Mouse (Mus musculus) forebrain, postnatal 0 days (tissue): ENCODE data around the gene Ccr4. TPM values are rescaled to one million over a fixed set of nuclear protein-coding genes. Genes with fewer than 3 reads are reported as not detected.

Experiments
- ATAC-seq: fragments of 200-750 bp; cut with Nextera tagmentation; 2 replicates; pipeline ENCODE4 v1.8.0; 2017; ENCODE audit warnings: mild to moderate bottlenecking, moderate library complexity
- DNase-seq: peaks from one replicate; pipeline ENCODE4 v3.0.0-alpha.2; 2015
- H3K27ac ChIP-seq: fragments of 300-500 bp; sonication (generic); 2 replicates; pipeline ENCODE4 v1.5.1; 2014; ENCODE audit warnings: low read depth, mild to moderate bottlenecking, antibody characterized with exemption, low read length, moderate library complexity, mixed read lengths
- H3K27me3 ChIP-seq: fragments of 300-500 bp; sonication (generic); 2 replicates; pipeline ENCODE4 v1.6.1; 2014; ENCODE audit warnings: mild to moderate bottlenecking, low read length, mixed read lengths; ENCODE audit not compliant: insufficient read depth
- H3K36me3 ChIP-seq: fragments of 300-500 bp; sonication (generic); 2 replicates; pipeline ENCODE4 v1.6.1; 2014; ENCODE audit warnings: mild to moderate bottlenecking, moderate library complexity; ENCODE audit not compliant: insufficient read depth
- H3K4me1 ChIP-seq: fragments of 300-500 bp; sonication (generic); 2 replicates; pipeline ENCODE4 v1.6.1; 2014; ENCODE audit warnings: antibody characterized with exemption; ENCODE audit not compliant: insufficient read depth
- H3K4me2 ChIP-seq: fragments of 300-500 bp; sonication (generic); 2 replicates; pipeline ENCODE4 v1.6.1; 2014; ENCODE audit warnings: low read depth, mild to moderate bottlenecking, moderate library complexity
- H3K4me3 ChIP-seq: fragments of 300-500 bp; sonication (generic); 2 replicates; pipeline ENCODE4 v1.5.1; 2014; ENCODE audit warnings: low read depth, low read length, mixed read lengths
- H3K9ac ChIP-seq: fragments of 300-500 bp; sonication (generic); 2 replicates; pipeline ENCODE4 v1.6.1; 2014; ENCODE audit warnings: mild to moderate bottlenecking
- H3K9me3 ChIP-seq: fragments of 300-500 bp; sonication (generic); 2 replicates; pipeline ENCODE4 v1.6.1; 2016; ENCODE audit warnings: low read length
- CTCF ChIP-seq: sonication (generic); IDR thresholded peaks from 2 replicates; pipeline ENCODE4 v1.5.1; 2016; ENCODE audit warnings: antibody characterized with exemption, control low read depth, low read depth
- WGBS: fragments of 180-500 bp; shearing (Covaris S2); extraction: QIAGEN DNeasy Blood & Tissue Kit; methylation state at CpG from one replicate; pipeline ENCODE4 v1.1.7; 2014; 5-methylcytosine and 5-hydroxymethylcytosine counted together
- polyA plus RNA-seq: library from polyadenylated mRNA; unstranded; fragments of >200 nt; fragmentation: Nextera tagmentation; extraction: Ambion mirVana; gene quantifications from 2 replicates; pipeline ENCODE4 v1.2.1, GENCODE M21; 2015
- total RNA-seq: library from RNA; depleted of rRNA; stranded (reverse); fragments of >200 nt; gene quantifications from 2 replicates; pipeline ENCODE4 v1.2.3, GENCODE M21; 2014

Ccr4 gene
- total and polyA plus RNA-seq, 2 experiments from 2014 or later = not detected

DNA sequence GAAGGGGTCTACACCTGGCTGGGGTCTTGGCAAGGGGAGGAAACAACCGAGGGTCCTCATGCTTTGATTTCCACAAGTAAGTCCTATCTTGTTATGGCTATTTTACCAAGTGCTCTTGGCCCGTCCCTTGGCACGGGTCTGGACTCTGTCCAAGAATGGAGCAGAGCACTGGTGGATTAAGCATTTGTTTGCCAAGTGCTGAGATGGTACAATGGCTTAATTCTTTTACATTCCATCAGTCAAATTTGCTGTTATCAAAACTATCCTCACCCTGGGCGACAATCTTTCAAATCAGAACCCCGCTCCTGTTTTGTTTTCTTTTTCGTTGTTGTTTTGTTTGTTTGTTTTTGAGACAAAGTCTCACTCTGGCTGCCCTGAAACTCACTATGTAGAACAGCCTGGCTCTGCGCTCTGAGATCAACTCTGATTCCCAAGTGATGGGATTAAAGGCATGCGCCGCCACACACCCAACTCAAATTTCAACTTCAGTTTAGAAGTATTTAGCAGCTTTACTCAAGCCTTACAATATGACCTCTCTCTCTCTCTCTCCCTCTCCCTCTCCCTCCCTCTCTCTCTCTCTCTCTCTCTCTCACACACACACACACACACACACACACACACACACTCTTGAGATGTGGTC lies 40.2 kb upstream of the Ccr4 start:
- H3K4me3 ChIP-seq = no peak overlapping the region
- TF ChIP-seq CTCF = no peak
- H3K9me3 ChIP-seq = no peaks in the 10 kb centered on the region
- H3K4me1 ChIP-seq = no peaks in the 10 kb centered on the region
- no peaks in the 10 kb centered on the region for H3K36me3 ChIP-seq
- H3K27ac ChIP-seq = no peak overlapping the region
- no peak for DNase-seq
- H3K4me2 ChIP-seq = no peak overlapping the region
- no peak for ATAC-seq
- 23% methylated on average over 9 of the region's 9 CpGs for WGBS
- H3K9ac ChIP-seq = no peak overlapping the region
- H3K27me3 ChIP-seq = peaks cover 12% of the 10 kb centered on the region

DNA sequence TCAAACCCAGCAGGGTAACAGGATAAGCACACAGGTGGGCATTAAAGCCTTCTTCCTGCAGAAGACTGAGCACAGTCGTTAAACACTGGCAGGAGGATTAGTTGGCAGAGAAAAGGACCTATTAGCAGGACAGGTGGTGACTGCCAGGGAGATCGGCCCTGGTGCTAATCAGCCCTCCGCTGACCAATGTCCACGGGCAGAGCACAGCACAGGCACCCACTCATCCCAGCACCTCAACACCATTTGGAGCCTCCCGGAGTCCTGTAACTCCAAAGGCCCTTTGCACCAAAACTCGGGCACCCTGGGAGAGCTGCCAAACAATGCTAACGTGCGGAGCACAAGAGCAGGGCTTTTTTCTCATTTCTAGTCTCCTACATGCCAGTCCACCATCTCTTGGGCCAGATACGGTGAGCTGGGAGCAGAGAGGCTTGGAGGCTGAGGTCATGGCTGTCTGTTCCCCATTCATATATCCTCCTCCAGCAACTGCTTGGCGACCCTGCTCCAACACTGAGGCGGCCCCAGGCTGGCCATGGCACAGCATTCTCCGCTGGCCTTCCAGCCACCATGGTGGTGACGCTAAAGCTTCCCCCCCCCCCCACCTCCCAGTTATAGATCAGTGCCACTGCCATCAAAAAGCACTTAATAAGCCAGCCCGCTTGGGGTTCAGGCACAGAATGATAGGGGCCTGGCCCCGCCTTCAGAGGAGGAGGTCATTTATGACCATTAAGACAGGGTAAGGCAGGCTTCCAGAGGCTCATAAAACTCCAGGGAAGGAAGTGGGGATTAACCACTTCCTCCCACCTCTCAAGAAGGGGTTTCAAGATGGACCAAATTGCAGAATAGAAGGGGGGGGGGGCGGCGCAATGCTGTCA lies 39.4 kb upstream of the Ccr4 start:
- Histone ChIP-seq H3K4me1 (no peaks in the 10 kb centered on the region), H3K4me3 (no peak overlapping the region), H3K9ac (no peak overlapping the region), H3K9me3 (no peaks in the 10 kb centered on the region), H3K27ac (no peak overlapping the region), H3K4me2 (no peak overlapping the region), H3K36me3 (no peaks in the 10 kb centered on the region), H3K27me3 (peaks cover 11% of the 10 kb centered on the region)
- WGBS = 47% methylated on average over 17 of the region's 17 CpGs
- DNase-seq (no peak), ATAC-seq (no peak)
- no peak for TF ChIP-seq CTCF

DNA sequence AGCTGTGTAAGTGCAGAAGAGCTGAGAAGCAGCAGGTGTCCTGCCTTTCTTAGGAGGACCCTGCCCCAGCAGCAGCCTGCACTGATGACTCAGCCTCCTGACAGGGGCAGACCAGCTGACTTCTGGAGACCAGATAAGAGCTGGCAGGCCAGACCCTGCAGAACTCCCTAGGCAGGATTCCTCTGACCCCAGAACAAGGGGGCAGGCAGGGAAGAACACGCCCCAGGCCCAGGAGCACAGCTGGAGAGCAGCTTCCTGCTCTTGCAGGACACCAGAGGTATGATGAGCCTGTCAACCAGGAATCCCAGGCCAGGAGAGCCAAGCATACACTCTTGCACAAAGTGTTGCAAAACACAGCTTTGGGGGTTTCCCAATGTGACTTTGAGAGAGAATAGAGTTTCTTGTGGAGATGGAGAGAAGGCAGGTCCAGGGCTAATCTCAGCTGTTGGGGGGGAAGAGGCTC lies 36.6 kb upstream of the Ccr4 start:
- Histone ChIP-seq H3K27ac (no peak overlapping the region), H3K27me3 (no peaks in the 10 kb centered on the region), H3K36me3 (no peaks in the 10 kb centered on the region), H3K9me3 (no peaks in the 10 kb centered on the region), H3K4me1 (no peaks in the 10 kb centered on the region), H3K4me2 (no peak overlapping the region), H3K9ac (no peak overlapping the region), H3K4me3 (no peak overlapping the region)
- WGBS = 74% methylated on average over 1 of the region's 1 CpGs
- ATAC-seq (no peak), DNase-seq (no peak)
- no peak for TF ChIP-seq CTCF

GRCm38 (mm10) chr9:114538996-114539563 lies 34.4 kb upstream of the Ccr4 start:
- ATAC-seq (no peak), DNase-seq (peak; percentile 52)
- Histone ChIP-seq H3K4me1 (no peaks in the 10 kb centered on the region), H3K27me3 (no peaks in the 10 kb centered on the region), H3K4me3 (no peak overlapping the region), H3K9me3 (no peaks in the 10 kb centered on the region), H3K36me3 (no peaks in the 10 kb centered on the region), H3K4me2 (no peak overlapping the region), H3K9ac (no peak overlapping the region), H3K27ac (no peak overlapping the region)
- TF ChIP-seq CTCF = no peak
- WGBS = 62% methylated on average over 7 of the region's 7 CpGs

DNA sequence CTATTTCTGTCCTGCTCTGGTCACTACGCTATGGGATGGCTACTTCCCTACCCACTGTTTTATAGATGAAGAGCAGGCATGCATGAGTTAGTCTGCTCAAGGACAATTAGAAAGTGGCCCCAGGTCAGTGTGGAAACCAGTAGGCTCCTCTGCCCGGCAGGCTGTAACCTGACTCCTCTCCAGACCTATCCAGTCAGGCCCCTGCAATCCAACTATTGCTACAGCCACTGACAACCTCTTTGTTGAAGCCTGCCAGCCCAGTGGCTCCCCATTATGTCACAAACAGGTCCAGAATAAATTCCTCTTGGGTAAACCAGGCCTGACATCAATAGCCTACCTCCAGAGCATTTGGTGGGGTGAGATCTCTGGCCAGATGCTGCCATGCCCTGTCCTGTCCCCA lies 31.9 kb upstream of the Ccr4 start:
- Histone ChIP-seq H3K4me2 (no peak overlapping the region), H3K4me3 (no peak overlapping the region), H3K36me3 (no peaks in the 10 kb centered on the region), H3K9me3 (no peaks in the 10 kb centered on the region), H3K27ac (no peak overlapping the region), H3K4me1 (no peaks in the 10 kb centered on the region), H3K27me3 (no peaks in the 10 kb centered on the region), H3K9ac (no peak overlapping the region)
- ATAC-seq (no peak), DNase-seq (no peak)
- no peak for TF ChIP-seq CTCF
- 34% methylated on average over 2 of the region's 2 CpGs for WGBS

DNA sequence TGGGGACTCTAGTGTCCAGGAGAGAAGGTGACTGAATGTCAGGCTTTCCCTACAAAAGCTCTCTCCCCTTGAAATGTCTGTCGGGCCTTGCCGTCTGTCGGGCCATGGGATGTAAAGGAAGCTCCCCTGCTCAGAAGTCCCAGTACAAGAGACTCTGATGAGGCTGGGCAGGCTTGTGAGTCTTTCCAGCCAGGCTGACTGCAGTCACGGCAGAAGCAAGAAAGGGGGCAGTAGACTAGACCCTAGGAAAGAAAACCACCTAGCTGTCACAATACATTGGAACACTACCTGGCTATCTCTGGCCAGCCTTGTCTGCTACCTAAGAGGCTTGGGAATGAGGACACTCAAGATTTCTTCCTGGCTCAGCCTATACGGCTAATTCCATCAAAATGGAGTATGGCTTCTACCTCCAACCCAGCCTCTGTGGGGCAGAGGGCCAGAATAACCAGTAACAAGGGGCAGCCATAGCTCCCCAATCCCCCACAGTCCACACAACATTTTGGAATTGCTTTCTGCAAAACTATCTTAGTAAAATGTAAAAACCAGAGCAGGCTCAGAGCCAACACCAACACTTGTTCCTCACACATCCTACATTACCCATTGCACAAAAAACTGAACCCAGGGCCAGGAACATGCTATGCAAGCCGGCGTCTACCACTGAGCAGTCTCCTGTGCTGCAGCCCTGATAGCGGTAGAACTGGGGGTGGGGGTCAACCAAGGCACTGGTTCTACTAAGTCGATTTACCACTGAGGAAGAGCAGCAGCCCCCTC lies 30.2 kb upstream of the Ccr4 start:
- Histone ChIP-seq H3K4me2 (no peak overlapping the region), H3K9me3 (no peaks in the 10 kb centered on the region), H3K4me3 (no peak overlapping the region), H3K36me3 (no peaks in the 10 kb centered on the region), H3K27me3 (no peaks in the 10 kb centered on the region), H3K27ac (no peak overlapping the region), H3K9ac (no peak overlapping the region), H3K4me1 (no peaks in the 10 kb centered on the region)
- DNase-seq (no peak), ATAC-seq (no peak)
- no peak; the same call in 1 of the 2 replicates for TF ChIP-seq CTCF
- 84% methylated on average over 9 of the region's 9 CpGs for WGBS
